Mouse (Mus musculus) midbrain, postnatal 0 days (tissue): ENCODE measurements around the gene Txlna. TPM values are rescaled to one million over a fixed set of nuclear protein-coding genes. Genes with fewer than 3 reads are reported as not detected.

Experiments
- ATAC-seq: fragments of 200-750 bp; cut with Nextera tagmentation; 2 replicates; pipeline ENCODE4 v1.8.0; 2017; ENCODE audit warnings: moderate number of reproducible peaks, mild to moderate bottlenecking, moderate TSS enrichment, moderate library complexity; ENCODE audit not compliant: low FRiP score
- DNase-seq: peaks from one replicate; pipeline ENCODE4 v3.0.0-alpha.2; 2015; ENCODE audit warnings: low spot score
- H3K27ac ChIP-seq: fragments of 300-500 bp; sonication (generic); 2 replicates; pipeline ENCODE4 v1.5.1; 2014; ENCODE audit warnings: low read depth, mild to moderate bottlenecking, low read length, mixed read lengths
- H3K27me3 ChIP-seq: fragments of 300-500 bp; sonication (generic); 2 replicates; pipeline ENCODE4 v1.6.1; 2014; ENCODE audit warnings: low read length, control low read depth, mixed read lengths; ENCODE audit not compliant: insufficient read depth
- H3K36me3 ChIP-seq: fragments of 300-500 bp; sonication (generic); 2 replicates; pipeline ENCODE4 v1.6.1; 2014; ENCODE audit warnings: low read length, control low read depth, mixed read lengths; ENCODE audit not compliant: insufficient read depth
- H3K4me1 ChIP-seq: fragments of 300-500 bp; sonication (generic); 2 replicates; pipeline ENCODE4 v1.6.1; 2014; ENCODE audit warnings: mild to moderate bottlenecking, control low read depth, antibody characterized with exemption, low read length, mixed read lengths; ENCODE audit not compliant: insufficient read depth
- H3K4me2 ChIP-seq: fragments of 300-500 bp; sonication (generic); 2 replicates; pipeline ENCODE4 v1.6.1; 2014; ENCODE audit warnings: low read depth, mild to moderate bottlenecking, low read length, mixed read lengths; ENCODE audit not compliant: poor library complexity, severe bottlenecking
- H3K4me3 ChIP-seq: fragments of 300-500 bp; sonication (generic); 2 replicates; pipeline ENCODE4 v1.5.1; 2014; ENCODE audit warnings: low read depth, mild to moderate bottlenecking, low read length, moderate library complexity
- H3K9ac ChIP-seq: fragments of 300-500 bp; sonication (generic); replicated peaks from 2 replicates; pipeline ENCODE4 v1.6.1; 2014; ENCODE audit warnings: mild to moderate bottlenecking, low read length, moderate library complexity, mixed read lengths; ENCODE audit not compliant: poor library complexity, severe bottlenecking
- H3K9me3 ChIP-seq: fragments of 300-500 bp; sonication (generic); 2 replicates; pipeline ENCODE4 v1.6.1; 2016; ENCODE audit warnings: low read length, control low read depth
- CTCF ChIP-seq: IDR thresholded peaks from 2 replicates; pipeline ENCODE4 v1.5.1; 2016; ENCODE audit warnings: antibody characterized with exemption, mild to moderate bottlenecking
- WGBS: fragments of 180-500 bp; shearing (Covaris S2); extraction: QIAGEN DNeasy Blood & Tissue Kit; methylation state at CpG from one replicate; pipeline ENCODE4 v1.1.7; 2014; 5-methylcytosine and 5-hydroxymethylcytosine counted together
- polyA plus RNA-seq: library from polyadenylated mRNA; unstranded; fragments of >200 nt; fragmentation: Nextera tagmentation; extraction: Ambion mirVana; gene quantifications from 2 replicates; pipeline ENCODE4 v1.2.1, GENCODE M21; 2015
- total RNA-seq: library from RNA; depleted of rRNA; stranded (reverse); fragments of >200 nt; gene quantifications from 2 replicates; pipeline ENCODE4 v1.2.3, GENCODE M21; 2014

Txlna gene
- total and polyA plus RNA-seq, 2 experiments from 2014 or later: 25.6 to 33.4 TPM

GRCm38 (mm10) chr4:129623681-129624091, 17.2 kb downstream of the Txlna start, which contains the start of gene Ccdc28b:
Ccdc28b (minus strand) TSS chr4:129623947.
- Histone ChIP-seq H3K9me3 (no peaks in the 10 kb centered on the region), H3K27me3 (no peaks in the 10 kb centered on the region), H3K36me3 (peaks cover 22% of the 10 kb centered on the region), H3K4me3 (peak within 1 kb of the TSS; percentile 59), H3K4me2 (peak within 1 kb of the TSS; percentile 89), H3K9ac (peak within 1 kb of the TSS; percentile 81), H3K27ac (peak within 1 kb of the TSS; percentile 96), H3K4me1 (peaks cover 26% of the 10 kb centered on the region)
- no peak for TF ChIP-seq CTCF
- DNase-seq (peak; percentile 77), ATAC-seq (peak; percentile 42)
- 0% methylated on average over 10 of the region's 10 CpGs for WGBS

GRCm38 (mm10) chr4:129622803-129623535, 17.9 kb downstream of the Txlna start:
- Histone ChIP-seq H3K27ac (peak overlapping the region; percentile 96), H3K36me3 (peaks cover 15% of the 10 kb centered on the region), H3K4me1 (peaks cover 29% of the 10 kb centered on the region), H3K9ac (peak overlapping the region; percentile 81), H3K4me3 (peak overlapping the region; percentile 59), H3K9me3 (no peaks in the 10 kb centered on the region), H3K4me2 (peak overlapping the region; percentile 89), H3K27me3 (no peaks in the 10 kb centered on the region)
- TF ChIP-seq CTCF: no peak
- WGBS: 14% methylated on average over 8 of the region's 8 CpGs
- ATAC-seq: no peak
- no peak for DNase-seq

- no peaks in the 10 kb centered on the region for H3K9me3 ChIP-seq
- peaks cover 11% of the 10 kb centered on the region for H3K36me3 ChIP-seq
- H3K27ac ChIP-seq: peak overlapping the region; percentile 96
- ATAC-seq: no peak
- peak overlapping the region; percentile 89 for H3K4me2 ChIP-seq
- no peak for TF ChIP-seq CTCF
- H3K4me1 ChIP-seq: peaks cover 31% of the 10 kb centered on the region
- H3K9ac ChIP-seq: peak overlapping the region; percentile 81
- no peaks in the 10 kb centered on the region for H3K27me3 ChIP-seq
- WGBS: 79% methylated on average over 11 of the region's 11 CpGs
- H3K4me3 ChIP-seq: peak overlapping the region; percentile 59
- no peak for DNase-seq
Observed at GRCm38 (mm10) chr4:129622120-129622802, 18.6 kb downstream of the Txlna start.

GRCm38 (mm10) chr4:129621283-129621841, 19.5 kb downstream of the Txlna start:
- WGBS: 82% methylated on average over 8 of the region's 8 CpGs
- ATAC-seq (no peak), DNase-seq (no peak)
- H3K36me3 ChIP-seq: peaks cover 4% of the 10 kb centered on the region
- H3K4me2 ChIP-seq: peak overlapping the region; percentile 89; the same call in 1 of the 2 replicates
- peaks cover 31% of the 10 kb centered on the region for H3K4me1 ChIP-seq
- TF ChIP-seq CTCF: no peak
- no peaks in the 10 kb centered on the region for H3K27me3 ChIP-seq
- H3K27ac ChIP-seq: no peak overlapping the region
- H3K4me3 ChIP-seq: no peak overlapping the region
- no peak overlapping the region for H3K9ac ChIP-seq
- no peaks in the 10 kb centered on the region for H3K9me3 ChIP-seq

- Histone ChIP-seq H3K27ac (no peak overlapping the region), H3K9ac (no peak overlapping the region), H3K27me3 (no peaks in the 10 kb centered on the region), H3K4me3 (no peak overlapping the region), H3K4me1 (peaks cover 31% of the 10 kb centered on the region), H3K4me2 (no peak overlapping the region), H3K36me3 (peaks cover 3% of the 10 kb centered on the region; the same call in 1 of the 2 replicates), H3K9me3 (no peaks in the 10 kb centered on the region)
- 89% methylated on average over 11 of the region's 11 CpGs for WGBS
- no peak for ATAC-seq
- no peak for DNase-seq
- no peak for TF ChIP-seq CTCF
Observed at GRCm38 (mm10) chr4:129620419-129621282, 20.2 kb downstream of the Txlna start.
